Mouse (Mus musculus): Measurements from ENCODE around the gene Rrm1. TPM values are rescaled to one million over a fixed set of nuclear protein-coding genes. Genes with fewer than 3 reads are reported as not detected.

Gene Rrm1
- polyA plus RNA-seq, 1 experiment from 2014 or later, result 153 TPM

GRCm38 (mm10) chr7:102417398-102417797, 24.1 kb upstream of the Rrm1 start:
- Histone ChIP-seq H3K4me3 (ENCODE audit: low read depth, low read length) (no peak overlapping the region), H3K9me3 (replicated peaks; ENCODE audit: control insufficient read depth, low read length) (no peaks in the 10 kb centered on the region), H3K4me2 (ENCODE audit: low read depth, low read length) (no peak overlapping the region), H3K4me1 (ENCODE audit: control insufficient read depth, low read depth, low read length) (no peaks in the 10 kb centered on the region; the same call in 1 of the 2 replicates), H3K9ac (ENCODE audit: low read depth, low read length) (no peak overlapping the region), H3K27me3 (ENCODE audit: control insufficient read depth, insufficient read depth, low read depth, low read length) (no peaks in the 10 kb centered on the region), H3K36me3 (ENCODE audit: control insufficient read depth, insufficient read depth) (no peaks in the 10 kb centered on the region), H3K27ac (ENCODE audit: low read length) (no peak overlapping the region)
- WGBS (ENCODE audit: insufficient replicate concordance), result 0% methylated on average over 4 of the region's 4 CpGs
- ATAC-seq (ENCODE audit: low read depth), result no peak

- Histone ChIP-seq H3K4me2 (ENCODE audit: low read depth, low read length) (no peak overlapping the region), H3K27ac (ENCODE audit: low read length) (no peak overlapping the region), H3K4me3 (ENCODE audit: low read depth, low read length) (no peak overlapping the region), H3K36me3 (ENCODE audit: control insufficient read depth, insufficient read depth) (no peaks in the 10 kb centered on the region), H3K9ac (ENCODE audit: low read depth, low read length) (no peak overlapping the region), H3K27me3 (ENCODE audit: control insufficient read depth, insufficient read depth, low read depth, low read length) (no peaks in the 10 kb centered on the region), H3K9me3 (replicated peaks; ENCODE audit: control insufficient read depth, low read length) (no peaks in the 10 kb centered on the region), H3K4me1 (ENCODE audit: control insufficient read depth, low read depth, low read length) (no peaks in the 10 kb centered on the region)
- WGBS (ENCODE audit: insufficient replicate concordance), result 74% methylated on average over 2 of the region's 2 CpGs
- no peak for ATAC-seq (ENCODE audit: low read depth)
Observed at GRCm38 (mm10) chr7:102422036-102422435, 19.5 kb upstream of the Rrm1 start.

- Histone ChIP-seq H3K9ac (ENCODE audit: low read depth, low read length) (no peak overlapping the region), H3K4me3 (ENCODE audit: low read depth, low read length) (no peak overlapping the region), H3K27ac (ENCODE audit: low read length) (no peak overlapping the region), H3K9me3 (replicated peaks; ENCODE audit: control insufficient read depth, low read length) (no peaks in the 10 kb centered on the region), H3K36me3 (ENCODE audit: control insufficient read depth, insufficient read depth) (no peaks in the 10 kb centered on the region; the same call in 1 of the 2 replicates), H3K4me2 (ENCODE audit: low read depth, low read length) (no peak overlapping the region), H3K4me1 (ENCODE audit: control insufficient read depth, low read depth, low read length) (no peaks in the 10 kb centered on the region), H3K27me3 (ENCODE audit: control insufficient read depth, insufficient read depth, low read depth, low read length) (no peaks in the 10 kb centered on the region)
- ATAC-seq (ENCODE audit: low read depth), result peak; percentile 43
- 34% methylated on average over 6 of the region's 6 CpGs for WGBS (ENCODE audit: insufficient replicate concordance)
Observed at GRCm38 (mm10) chr7:102425933-102426685, 15.4 kb upstream of the Rrm1 start.

- Histone ChIP-seq H3K4me3 (ENCODE audit: low read depth, low read length) (no peak overlapping the region), H3K36me3 (ENCODE audit: control insufficient read depth, insufficient read depth) (no peaks in the 10 kb centered on the region; the same call in 1 of the 2 replicates), H3K27ac (ENCODE audit: low read length) (no peak overlapping the region), H3K27me3 (ENCODE audit: control insufficient read depth, insufficient read depth, low read depth, low read length) (no peaks in the 10 kb centered on the region), H3K9me3 (replicated peaks; ENCODE audit: control insufficient read depth, low read length) (no peaks in the 10 kb centered on the region), H3K4me2 (ENCODE audit: low read depth, low read length) (no peak overlapping the region), H3K4me1 (ENCODE audit: control insufficient read depth, low read depth, low read length) (no peaks in the 10 kb centered on the region), H3K9ac (ENCODE audit: low read depth, low read length) (no peak overlapping the region)
- no peak for ATAC-seq (ENCODE audit: low read depth)
- 46% methylated on average over 2 of the region's 2 CpGs for WGBS (ENCODE audit: insufficient replicate concordance)
Observed at GRCm38 (mm10) chr7:102434344-102434743, 7.2 kb upstream of the Rrm1 start.

- WGBS (ENCODE audit: insufficient replicate concordance), result 46% methylated on average over 15 of the region's 15 CpGs
- Histone ChIP-seq H3K9ac (ENCODE audit: low read depth, low read length) (peak overlapping the region; percentile 96), H3K4me3 (ENCODE audit: low read depth, low read length) (peak overlapping the region; percentile 91), H3K4me2 (ENCODE audit: low read depth, low read length) (peak overlapping the region; percentile 73), H3K27me3 (ENCODE audit: control insufficient read depth, insufficient read depth, low read depth, low read length) (no peaks in the 10 kb centered on the region), H3K4me1 (ENCODE audit: control insufficient read depth, low read depth, low read length) (peaks cover 15% of the 10 kb centered on the region), H3K36me3 (ENCODE audit: control insufficient read depth, insufficient read depth) (peaks cover 7% of the 10 kb centered on the region), H3K9me3 (replicated peaks; ENCODE audit: control insufficient read depth, low read length) (no peaks in the 10 kb centered on the region), H3K27ac (ENCODE audit: low read length) (peak overlapping the region; percentile 96)
- no peak for ATAC-seq (ENCODE audit: low read depth)
Observed at GRCm38 (mm10) chr7:102440822-102441656, 456 bp upstream of the Rrm1 start.

- H3K27ac ChIP-seq (ENCODE audit: low read length), result peak overlapping the region; percentile 96
- 0% methylated on average over 4 of the region's 4 CpGs for WGBS (ENCODE audit: insufficient replicate concordance)
- peaks cover 15% of the 10 kb centered on the region for H3K4me1 ChIP-seq (ENCODE audit: control insufficient read depth, low read depth, low read length)
- peaks cover 20% of the 10 kb centered on the region for H3K36me3 ChIP-seq (ENCODE audit: control insufficient read depth, insufficient read depth)
- H3K27me3 ChIP-seq (ENCODE audit: control insufficient read depth, insufficient read depth, low read depth, low read length), result no peaks in the 10 kb centered on the region
- peak overlapping the region; percentile 91 for H3K4me3 ChIP-seq (ENCODE audit: low read depth, low read length)
- no peak for ATAC-seq (ENCODE audit: low read depth)
- no peaks in the 10 kb centered on the region for H3K9me3 ChIP-seq (replicated peaks; ENCODE audit: control insufficient read depth, low read length)
- peak overlapping the region; percentile 96 for H3K9ac ChIP-seq (ENCODE audit: low read depth, low read length)
- H3K4me2 ChIP-seq (ENCODE audit: low read depth, low read length), result peak overlapping the region; percentile 73
Observed at GRCm38 (mm10) chr7:102442432-102442831, 937 bp downstream of the Rrm1 start.

GRCm38 (mm10) chr7:102444301-102444700, 2.8 kb downstream of the Rrm1 start:
- Histone ChIP-seq H3K36me3 (ENCODE audit: control insufficient read depth, insufficient read depth) (peaks cover 36% of the 10 kb centered on the region), H3K4me2 (ENCODE audit: low read depth, low read length) (peak overlapping the region; percentile 73), H3K4me1 (ENCODE audit: control insufficient read depth, low read depth, low read length) (peaks cover 15% of the 10 kb centered on the region), H3K27me3 (ENCODE audit: control insufficient read depth, insufficient read depth, low read depth, low read length) (no peaks in the 10 kb centered on the region), H3K9me3 (replicated peaks; ENCODE audit: control insufficient read depth, low read length) (no peaks in the 10 kb centered on the region), H3K4me3 (ENCODE audit: low read depth, low read length) (peak overlapping the region; percentile 63), H3K9ac (ENCODE audit: low read depth, low read length) (peak overlapping the region; percentile 69), H3K27ac (ENCODE audit: low read length) (peak overlapping the region; percentile 91)
- 24% methylated on average over 2 of the region's 2 CpGs for WGBS (ENCODE audit: insufficient replicate concordance)
- peak; percentile 63 for ATAC-seq (ENCODE audit: low read depth)

GRCm38 (mm10) chr7:102446438-102446837, 4.9 kb downstream of the Rrm1 start:
- Histone ChIP-seq H3K9ac (ENCODE audit: low read depth, low read length) (no peak overlapping the region), H3K36me3 (ENCODE audit: control insufficient read depth, insufficient read depth) (peaks cover 55% of the 10 kb centered on the region)

More at GRCm38 (mm10) chr7:102446438-102446837, 4.9 kb downstream of the Rrm1 start:
- 92% methylated on average over 9 of the region's 9 CpGs for WGBS (ENCODE audit: insufficient replicate concordance)
- no peak for ATAC-seq (ENCODE audit: low read depth)
- H3K9me3 ChIP-seq (replicated peaks; ENCODE audit: control insufficient read depth, low read length), result no peaks in the 10 kb centered on the region
- H3K27ac ChIP-seq (ENCODE audit: low read length), result no peak overlapping the region
- no peaks in the 10 kb centered on the region for H3K27me3 ChIP-seq (ENCODE audit: control insufficient read depth, insufficient read depth, low read depth, low read length)
- H3K4me3 ChIP-seq (ENCODE audit: low read depth, low read length), result no peak overlapping the region
- H3K4me1 ChIP-seq (ENCODE audit: control insufficient read depth, low read depth, low read length), result peaks cover 11% of the 10 kb centered on the region
- no peak overlapping the region for H3K4me2 ChIP-seq (ENCODE audit: low read depth, low read length)
